ENCODE assay signal across 15 mouse cellular contexts in genomic region chr17:13662152-13662551, GRCm38 (mm10).
"Had no signal": no experiment of that assay in that cellular context is flagged by ENCODE, and none has a peak within 500 bp of the region (broad histone marks: within the 10 kb centered on the region; RNA-seq: fewer than 3 reads in every experiment).

No protein-coding gene starts in this region.

- H3K36me3 ChIP-seq: kidney, embryonic 15.5 days; liver, embryonic 13.5 days; midbrain, embryonic 13.5 days; neural tube, embryonic 12.5 days; neural tube, embryonic 15.5 days had no signal

- H3K27me3 ChIP-seq: kidney, embryonic 15.5 days; liver, embryonic 13.5 days; midbrain, embryonic 13.5 days; neural tube, embryonic 12.5 days; neural tube, embryonic 15.5 days had no signal

- H3K4me2 ChIP-seq: kidney, embryonic 15.5 days; liver, embryonic 13.5 days; midbrain, embryonic 13.5 days; neural tube, embryonic 12.5 days; neural tube, embryonic 15.5 days had no signal

- H3K27ac ChIP-seq: kidney, embryonic 15.5 days; left cerebral cortex, adult 2 months; liver, embryonic 13.5 days; midbrain, embryonic 13.5 days; neural tube, embryonic 12.5 days; neural tube, embryonic 15.5 days had no signal

- H3K9me3 ChIP-seq: kidney, embryonic 15.5 days; liver, embryonic 13.5 days; midbrain, embryonic 13.5 days; neural tube, embryonic 12.5 days; neural tube, embryonic 15.5 days had no signal

- H3K9ac ChIP-seq: kidney, embryonic 15.5 days; liver, embryonic 13.5 days; midbrain, embryonic 13.5 days; neural tube, embryonic 12.5 days; neural tube, embryonic 15.5 days had no signal

- ATAC-seq: midbrain, embryonic 13.5 days had no signal

- H3K4me3 ChIP-seq: kidney, embryonic 15.5 days; left cerebral cortex, adult 2 months; liver, embryonic 13.5 days; midbrain, embryonic 13.5 days; neural tube, embryonic 12.5 days; neural tube, embryonic 15.5 days had no signal

- DNase-seq: kidney, adult 8-10 months; kidney, postnatal 10 days; kidney, postnatal 36 days; layer of hippocampus, postnatal 36 days; liver, embryonic 13.5 days; lung, adult 2 months; lung, postnatal 14 days; lung, postnatal 4 days; thymus, adult 18-20 months; thymus, postnatal 36 days had no signal
